Mouse (Mus musculus): ENCODE data around the gene Hspd1. TPM values are rescaled to one million over a fixed set of nuclear protein-coding genes. Genes with fewer than 3 reads are reported as not detected.

The Hspd1 gene
- total RNA-seq (2012; rRNA removed) (775 and 808 TPM in 2 replicates), polyA plus RNA-seq (2012; ENCODE audit: insufficient read depth in 1 of 2, insufficient read length in 2 of 2, low read depth in 1 of 2, low replicate concordance in 2 of 2, missing spikeins in 1 of 2) (100 to 1,000 TPM; 306 to 885 TPM)

DNA sequence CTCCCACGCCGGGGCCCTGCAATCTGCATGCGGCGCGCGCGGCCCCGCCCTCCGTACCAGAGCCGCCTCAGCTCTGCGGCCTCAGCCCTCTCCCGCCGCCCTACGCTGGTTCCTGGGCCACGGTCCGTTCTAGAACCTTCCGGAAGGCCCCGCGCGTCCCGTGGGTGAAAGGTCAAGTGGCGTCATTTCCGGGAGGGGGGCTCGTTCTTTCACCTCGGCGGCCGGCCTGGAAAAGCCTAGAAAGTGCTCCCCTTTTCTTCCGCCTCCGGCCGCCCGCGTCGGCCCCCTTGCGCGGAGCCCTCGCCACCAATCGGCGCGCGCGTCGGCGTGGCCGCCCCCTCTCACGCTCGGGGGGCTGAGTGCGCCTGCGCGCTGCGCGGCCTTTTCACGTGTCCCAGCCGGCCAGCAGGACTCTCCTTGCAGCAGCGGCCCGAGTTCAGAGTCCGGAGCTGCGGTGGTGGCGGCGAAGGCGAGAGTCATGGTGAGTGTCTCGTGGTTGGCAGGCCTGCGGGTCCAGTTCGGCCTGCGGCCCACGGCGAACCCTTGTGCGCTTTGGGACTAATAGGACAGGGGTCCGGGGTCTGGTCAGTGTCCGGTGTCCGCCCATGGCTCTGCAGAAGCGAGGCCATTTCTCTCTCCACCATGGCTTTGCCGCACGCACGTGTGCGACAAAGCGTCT, at the start of gene Hspd1, which contains the start of gene Hspe1:
Gene Hspd1, minus strand, starts transcription at position 312 of the 679 bp plus-strand sequence.
Gene Hspe1, plus strand, starts transcription at position 201 of the 679 bp plus-strand sequence.
- H3K9ac ChIP-seq (ENCODE audit: control insufficient read depth, low read depth, low read length, poor library complexity, severe bottlenecking), result peak within 1 kb of the TSS; percentile 96
- H3K27ac ChIP-seq (ENCODE audit: control insufficient read depth, low read depth, low read length), result peak within 1 kb of the TSS; percentile 82
- H3K4me1 ChIP-seq (ENCODE audit: control insufficient read depth in 1 of 2, insufficient read depth in 2 of 2, low read length in 2 of 2), result peaks cover 4 to 19% of the 10 kb centered on the region in 2 experiments; a peak in 3 of 4 replicates
- H3K9me3 ChIP-seq (replicated peaks; ENCODE audit: insufficient read depth, low read length), result no peaks in the 10 kb centered on the region
- DNase-seq (ENCODE audit: low read depth, low spot score), result peak; percentile 99
- peaks cover 17 to 57% of the 10 kb centered on the region in 2 experiments for H3K36me3 ChIP-seq (ENCODE audit: control insufficient read depth in 1 of 2, insufficient read depth in 2 of 2, low read length in 2 of 2)
- no peaks in the 10 kb centered on the region for H3K27me3 ChIP-seq (ENCODE audit: control insufficient read depth in 1 of 2, insufficient read depth in 2 of 2, low read length in 2 of 2)
- peak within 1 kb of the TSS; percentile 85 to 97 for H3K4me3 ChIP-seq (ENCODE audit: control insufficient read depth in 1 of 2, insufficient read depth in 1 of 2, low read depth in 2 of 2, low read length in 2 of 2)
- peaks cover 66% of the 10 kb centered on the region for H3K79me2 ChIP-seq (ENCODE audit: control insufficient read depth, insufficient read depth, low read length, poor library complexity)
- TF ChIP-seq RCOR1 (IDR thresholded peaks at IDR 0.05; ENCODE audit: low read depth, low read length) (no peak), RAD21 (IDR thresholded peaks at IDR 0.05; ENCODE audit: low read depth, low read length) (no peak), ELF1 (IDR thresholded peaks at IDR 0.05; ENCODE audit: low read depth, low read length) (peak; percentile 86), POLR2A (IDR thresholded peaks at IDR 0.05; ENCODE audit: control insufficient read depth in 1 of 2, insufficient read depth in 1 of 2, low read depth in 1 of 2, low read length in 2 of 2, poor library complexity in 1 of 2) (peak; percentile 63 to 82), MXI1 (IDR thresholded peaks at IDR 0.05; ENCODE audit: low read depth, low read length) (peak; percentile 92), E2F4 (IDR thresholded peaks at IDR 0.05; ENCODE audit: borderline replicate concordance, low read depth, low read length) (no peak), ZMIZ1 (IDR thresholded peaks at IDR 0.05; ENCODE audit: low read depth, low read length) (0 out of 2 replicates have a peak, but pooled peaks have one; percentile 49), TBP (IDR thresholded peaks at IDR 0.05; ENCODE audit: low read depth, low read length) (peak; percentile 72), MAZ (IDR thresholded peaks at IDR 0.05; ENCODE audit: low read depth, low read length) (peak; percentile 85), JUND (IDR thresholded peaks at IDR 0.05; ENCODE audit: low read depth, low read length) (no peak), POLR2AphosphoS2 (IDR thresholded peaks at IDR 0.05; ENCODE audit: low read length) (0 out of 2 replicates have a peak, but pooled peaks have one; percentile 22), NRF1 (IDR thresholded peaks at IDR 0.05; ENCODE audit: insufficient read depth, low read depth, low read length, poor library complexity, severe bottlenecking) (peak; percentile 78), USF1 (IDR thresholded peaks at IDR 0.05; ENCODE audit: low read depth, low read length) (peak; percentile 72), BHLHE40 (IDR thresholded peaks at IDR 0.05; ENCODE audit: borderline replicate concordance, low read depth, low read length) (no peak; the same call in 1 of the 2 replicates), POLR2AphosphoS5 (IDR thresholded peaks at IDR 0.05; ENCODE audit: borderline replicate concordance, low read depth, low read length) (no peak), MAX (IDR thresholded peaks at IDR 0.05; ENCODE audit: low read length) (peak; percentile 32; the same call in 1 of the 2 replicates), SIN3A (IDR thresholded peaks at IDR 0.05; ENCODE audit: low read length) (peak; percentile 68), ZKSCAN1 (IDR thresholded peaks at IDR 0.05; ENCODE audit: low read depth, low read length) (no peak), MAFK (IDR thresholded peaks at IDR 0.05; ENCODE audit: borderline replicate concordance, low read depth, low read length) (no peak), UBTF (IDR thresholded peaks at IDR 0.05; ENCODE audit: borderline replicate concordance, insufficient read depth, low read depth, low read length) (no peak), MYB (IDR thresholded peaks at IDR 0.05; ENCODE audit: low read depth, low read length) (no peak), ETS1 (IDR thresholded peaks at IDR 0.05; ENCODE audit: low read depth, low read length) (peak; percentile 63; the same call in 1 of the 2 replicates), HCFC1 (IDR thresholded peaks at IDR 0.05; ENCODE audit: low read depth, low read length) (peak; percentile 90), ZC3H11A (IDR thresholded peaks at IDR 0.05; ENCODE audit: low read depth, low read length) (no peak), USF2 (IDR thresholded peaks at IDR 0.05; ENCODE audit: borderline replicate concordance in 1 of 2, insufficient read depth in 1 of 2, low read depth in 1 of 2, low read length in 2 of 2) (no peak), EP300 (IDR thresholded peaks at IDR 0.05; ENCODE audit: low read depth in 1 of 2, low read length in 2 of 2) (no peak; a peak in 1 of 4 replicates), TAL1 (IDR thresholded peaks at IDR 0.05; ENCODE audit: low read length) (no peak), SMC3 (IDR thresholded peaks at IDR 0.05; ENCODE audit: low read depth, low read length) (no peak), ZNF384 (IDR thresholded peaks at IDR 0.05; ENCODE audit: low read depth, low read length) (no peak), MYC (IDR thresholded peaks at IDR 0.05; ENCODE audit: low read depth, low read length) (peak; percentile 47; the same call in 1 of the 2 replicates), CHD1 (IDR thresholded peaks at IDR 0.05; ENCODE audit: low read depth, low read length) (no peak), NELFE (IDR thresholded peaks at IDR 0.05; ENCODE audit: low read depth, low read length) (peak; percentile 74), CTCF (IDR thresholded peaks at IDR 0.05 in 2 of 3, conservative IDR thresholded peaks at IDR 0.05 in 1 of 3; ENCODE audit: control insufficient read depth in 1 of 3, insufficient read depth in 1 of 3, low read depth in 2 of 3, low read length in 3 of 3, poor library complexity in 1 of 3, severe bottlenecking in 1 of 3) (no peak), CHD2 (IDR thresholded peaks at IDR 0.05; ENCODE audit: low read length) (no peak), GABPA (IDR thresholded peaks at IDR 0.05; ENCODE audit: low read depth, low read length) (no peak), GATA1 (IDR thresholded peaks at IDR 0.05; ENCODE audit: low read depth, low read length) (no peak)

Data from MEL (cell line).